Mouse (Mus musculus) G1E (cell line): Measurements from ENCODE around the gene Lrrc8d.

ENCODE experiments used
- CTCF ChIP-seq: IDR thresholded peaks from 2 replicates; pipeline ENCODE4 v1.5.1; 2012; ENCODE audit warnings: low read depth, low read length, inconsistent platforms, mixed read lengths
- GATA1 ChIP-seq: IDR thresholded peaks from 2 replicates; pipeline ENCODE4 v1.6.1; 2012; ENCODE audit warnings: borderline replicate concordance, low read length, inconsistent platforms, mixed read lengths
- GATA2 ChIP-seq: IDR thresholded peaks from 2 replicates; pipeline ENCODE4 v1.6.1; 2012; ENCODE audit warnings: low read depth, low read length, inconsistent platforms, borderline replicate concordance
- POLR2AphosphoS5 ChIP-seq: IDR thresholded peaks from 2 replicates; pipeline ENCODE4 v1.6.1; 2012; ENCODE audit warnings: low read depth, low read length, inconsistent platforms; ENCODE audit not compliant: insufficient replicate concordance
- TAL1 ChIP-seq: conservative IDR thresholded peaks from 2 replicates; pipeline ENCODE4 v1.6.1; 2012; ENCODE audit warnings: low read depth, low read length, inconsistent platforms, mixed read lengths

DNA sequence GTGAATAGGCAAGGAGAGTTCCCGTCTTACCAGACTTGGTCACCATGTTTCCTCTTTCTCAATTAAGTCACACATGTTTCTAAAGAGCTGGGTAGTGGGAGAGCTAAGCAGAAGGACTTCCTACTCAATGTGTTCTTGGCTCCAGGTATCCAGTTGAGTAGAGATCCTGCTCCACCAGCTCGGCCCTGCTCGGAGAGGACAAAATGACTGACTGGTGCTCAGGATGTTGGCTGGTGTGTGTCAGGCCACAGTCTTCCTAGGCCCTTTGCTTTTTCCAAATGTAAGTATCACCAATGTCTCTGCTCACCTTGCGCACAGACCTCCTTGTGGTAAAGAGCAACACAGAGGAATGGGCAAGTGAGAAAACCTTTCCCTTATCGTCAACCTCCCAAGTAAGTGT is 161.8 kb downstream of the Lrrc8d start:
- TF ChIP-seq CTCF (no peak), GATA1 (no peak), TAL1 (no peak), POLR2AphosphoS5 (no peak), GATA2 (no peak)
